Mouse (Mus musculus) olfactory bulb, adult 2 months (tissue): ENCODE results near the gene Notch2.

Source experiments
- CTCF ChIP-seq: fragments of 200-500 bp; IDR thresholded peaks from 2 replicates; pipeline ENCODE4 v1.5.1; 2012; ENCODE audit warnings: low read depth, mild to moderate bottlenecking, low read length, moderate library complexity; ENCODE audit not compliant: insufficient read depth
- POLR2A ChIP-seq: fragments of 200-500 bp; IDR thresholded peaks from 2 replicates; pipeline ENCODE4 v1.6.1; 2012; ENCODE audit warnings: mild to moderate bottlenecking, low read depth, low read length, moderate library complexity; ENCODE audit not compliant: insufficient read depth

- TF ChIP-seq POLR2A (no peak), CTCF (no peak)
Measured at GRCm38 (mm10) chr3:97993196-97993595, 20.1 kb upstream of the Notch2 start.
